Comparison of ENCODE assay signal across 9 mouse cellular contexts in the genomic region with DNA sequence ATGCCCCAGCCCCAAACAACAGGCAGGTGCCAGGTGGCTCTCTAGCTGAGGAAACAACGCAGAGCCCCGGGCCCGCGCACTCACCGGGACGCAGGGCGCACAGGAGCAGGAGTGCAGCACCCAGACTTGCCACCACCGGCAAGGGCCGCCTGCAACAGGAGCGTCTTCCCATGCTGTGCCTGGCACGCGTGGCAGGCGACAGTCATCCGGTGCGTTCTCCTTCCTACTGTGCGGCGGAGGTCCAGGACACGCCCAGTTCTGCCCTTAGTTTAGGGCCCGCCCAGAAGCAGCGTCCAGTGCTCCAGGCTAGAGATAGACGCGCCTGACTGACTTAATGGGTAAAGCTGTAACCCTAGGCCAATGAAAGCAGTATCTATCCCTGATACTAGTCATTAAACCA. TPM values are rescaled to one million over a fixed set of nuclear protein-coding genes. Genes with fewer than 3 reads are reported as not detected.
A peak's percentile ranks its signal among the peaks of the same experiment; 100 is the strongest.
DNase-seq lines count a peak whose midpoint lies in the region; ATAC-seq and TF ChIP-seq lines count a peak whose summit lies in the region.
"Had no signal": no experiment of that assay in that cellular context is flagged by ENCODE, and none has a peak within 500 bp of the region (broad histone marks: within the 10 kb centered on the region; RNA-seq: fewer than 3 reads in every experiment).

A gene (minus strand): TSS at position 195 of the 400 bp plus-strand sequence.

- TF ChIP-seq EP300 in liver, postnatal 0 days (IDR thresholded peaks at IDR 0.05; ENCODE audit: low read depth): no peak

- H3K9ac ChIP-seq in neural tube, embryonic 11.5 days (ENCODE audit: low read length): 0 out of 2 replicates have a peak within 1 kb of the TSS, but pooled peaks have one; percentile 24
- no peak within 1 kb of the TSS for H3K9ac ChIP-seq in intestine, embryonic 16.5 days (ENCODE audit: low read depth, low read length)
- H3K9ac ChIP-seq in liver, postnatal 0 days (replicated peaks): peak within 1 kb of the TSS; percentile 50

- H3K9me3 ChIP-seq in neural tube, embryonic 11.5 days (ENCODE audit: control insufficient read depth, low read length): no peaks in the 10 kb centered on the region
- H3K9me3 ChIP-seq in intestine, embryonic 16.5 days (ENCODE audit: control insufficient read depth, low read length): no peaks in the 10 kb centered on the region
- no peaks in the 10 kb centered on the region for H3K9me3 ChIP-seq in liver, postnatal 0 days (ENCODE audit: low read length)

- H3K27ac ChIP-seq in neural tube, embryonic 11.5 days (ENCODE audit: low read depth, low read length): no peak within 1 kb of the TSS
- no peak within 1 kb of the TSS for H3K27ac ChIP-seq in intestine, embryonic 16.5 days (ENCODE audit: low read length)
- H3K27ac ChIP-seq in liver, postnatal 0 days (ENCODE audit: low read depth): peak within 1 kb of the TSS; percentile 69

- no peaks in the 10 kb centered on the region for H3K4me1 ChIP-seq in neural tube, embryonic 11.5 days (ENCODE audit: control insufficient read depth, insufficient read depth, low read length)
- no peaks in the 10 kb centered on the region; the same call in 1 of the 2 replicates for H3K4me1 ChIP-seq in intestine, embryonic 16.5 days (ENCODE audit: control insufficient read depth, insufficient read depth, low read length)
- peaks cover 34% of the 10 kb centered on the region for H3K4me1 ChIP-seq in liver, postnatal 0 days (ENCODE audit: insufficient read depth)

- no peak for DNase-seq in neural tube, embryonic 11.5 days (ENCODE audit: low spot score)
- DNase-seq in neural tube, embryonic 10.5 days (ENCODE audit: extremely low spot score, low spot score): no peak
- DNase-seq in gastrocnemius, adult 18-20 months (ENCODE audit: low spot score): peak; percentile 34
- DNase-seq in liver, postnatal 0 days: peak; percentile 55
- DNase-seq in retina, postnatal 1 day: peak; percentile 45
- DNase-seq in right cerebral cortex, postnatal 36 days (ENCODE audit: low spot score in 2 of 2): no peak
- no peak for DNase-seq in thymus, adult 18-20 months

- 8% methylated on average over 22 of the region's 22 CpGs for WGBS in neural tube, embryonic 11.5 days
- WGBS in intestine, embryonic 16.5 days: 7% methylated on average over 22 of the region's 22 CpGs
- 6% methylated on average over 22 of the region's 22 CpGs for WGBS in liver, postnatal 0 days (ENCODE audit: insufficient replicate concordance)

- H3K4me3 ChIP-seq in neural tube, embryonic 11.5 days (ENCODE audit: low read depth, low read length): no peak within 1 kb of the TSS
- peak within 1 kb of the TSS; percentile 23 for H3K4me3 ChIP-seq in intestine, embryonic 16.5 days (ENCODE audit: low read length)
- peak within 1 kb of the TSS; percentile 47 for H3K4me3 ChIP-seq in liver, postnatal 0 days (ENCODE audit: low read depth, low read length)

- TF ChIP-seq CTCF in liver, postnatal 0 days (IDR thresholded peaks at IDR 0.05; ENCODE audit: low read depth): no peak

- no peaks in the 10 kb centered on the region for H3K27me3 ChIP-seq in neural tube, embryonic 11.5 days (ENCODE audit: control insufficient read depth, insufficient read depth, low read length)
- H3K27me3 ChIP-seq in intestine, embryonic 16.5 days (replicated peaks; ENCODE audit: control insufficient read depth, insufficient read depth, low read length): 0 out of 2 replicates have a peak, but pooled peaks cover 2% of the 10 kb centered on the region
- H3K27me3 ChIP-seq in liver, postnatal 0 days (ENCODE audit: insufficient read depth, low read length): no peaks in the 10 kb centered on the region

- peak within 1 kb of the TSS; percentile 31; the same call in 1 of the 2 replicates for H3K4me2 ChIP-seq in neural tube, embryonic 11.5 days (ENCODE audit: low read depth)
- H3K4me2 ChIP-seq in intestine, embryonic 16.5 days (ENCODE audit: low read depth, low read length): peak within 1 kb of the TSS; percentile 55
- H3K4me2 ChIP-seq in liver, postnatal 0 days (ENCODE audit: low read depth, low read length): peak within 1 kb of the TSS; percentile 67

- no peak for ATAC-seq in neural tube, embryonic 11.5 days (ENCODE audit: insufficient read depth, low FRiP score, low TSS enrichment)
- peak; percentile 73 for ATAC-seq in intestine, embryonic 16.5 days
- peak; percentile 35 for ATAC-seq in liver, postnatal 0 days

- H3K36me3 ChIP-seq in neural tube, embryonic 11.5 days (ENCODE audit: control insufficient read depth, insufficient read depth, low read length): no peaks in the 10 kb centered on the region
- no peaks in the 10 kb centered on the region for H3K36me3 ChIP-seq in intestine, embryonic 16.5 days (ENCODE audit: control insufficient read depth, insufficient read depth, low read length)
- H3K36me3 ChIP-seq in liver, postnatal 0 days (replicated peaks; ENCODE audit: insufficient read depth, low read length): no peaks in the 10 kb centered on the region

RNA-seq across cellular contexts. Expression of the gene that starts here (rescaled TPM):
- not detected in 2 replicates for polyA plus RNA-seq in neural tube, embryonic 11.5 days (2014; fragmentation: Nextera tagmentation; extraction: Ambion mirVana)
- not detected for total RNA-seq in gastrocnemius, adult 18-20 months (2021)
- polyA plus RNA-seq in intestine, embryonic 16.5 days (2015; fragmentation: Nextera tagmentation; extraction: Ambion mirVana): 0.34 and 1.1 TPM in 2 replicates
- 10.3 and 14.0 TPM in 2 replicates for polyA plus RNA-seq in liver, postnatal 0 days (2015; fragmentation: Nextera tagmentation; extraction: Ambion mirVana)
- total RNA-seq: left cerebral cortex, postnatal 10 days had no signal

Comparison
In these comparisons a context has a peak if more than half of its experiments do, and no peak if none do; other contexts are left out.
1. Peak in DNase-seq in gastrocnemius, adult 18-20 months; RNA of the gene not detected or under 1 TPM.
2. DNase-seq: peak in liver, postnatal 0 days (single experiment) and retina, postnatal 1 day (single experiment); none in neural tube, embryonic 11.5 days (single experiment), neural tube, embryonic 10.5 days (single experiment), right cerebral cortex, postnatal 36 days (0 of 2) and thymus, adult 18-20 months (0 of 2).
3. Peak in every context shown above with its lines, with median percentiles within 50 percentile points of each other: H3K4me2 ChIP-seq.